Mouse (Mus musculus) G1E (cell line): Measurements from ENCODE around the gene Slc38a3. TPM values are rescaled to one million over a fixed set of nuclear protein-coding genes. Genes with fewer than 3 reads are reported as not detected.
"Not testable (repeated sequence)": the region's sequence is repeated elsewhere in the genome, so short reads cannot be mapped to it uniquely, and the experiment has no call there.

ENCODE experiments used
- ATAC-seq: 2 replicates; pipeline ENCODE4 v1.8.0; 2016; ENCODE audit warnings: mild to moderate bottlenecking; ENCODE audit not compliant: insufficient number of reproducible peaks, poor library complexity, low FRiP score, severe bottlenecking; ENCODE audit errors: extremely low read depth
- DNase-seq: peaks from one replicate; pipeline ENCODE4 v3.0.0; 2012; ENCODE audit warnings: low spot score
- H3K27me3 ChIP-seq: 2 replicates; pipeline ENCODE4 v1.6.1; 2012; ENCODE audit warnings: mild to moderate bottlenecking, low read length, inconsistent platforms; ENCODE audit not compliant: insufficient read depth
- H3K36me3 ChIP-seq: replicated peaks from 2 replicates; pipeline ENCODE3; 2012; ENCODE audit warnings: mild to moderate bottlenecking, inconsistent platforms
- H3K4me1 ChIP-seq: 2 replicates; pipeline ENCODE4 v1.6.1; 2012; ENCODE audit warnings: low read depth, low read length, inconsistent platforms, mixed read lengths; ENCODE audit not compliant: insufficient read depth
- H3K4me3 ChIP-seq: 2 replicates; pipeline ENCODE4 v1.5.1; 2012; ENCODE audit warnings: low read depth, mild to moderate bottlenecking, inconsistent platforms, low read length, moderate library complexity, mixed read lengths
- H3K9me3 ChIP-seq: replicated peaks from 2 replicates; pipeline ENCODE4 v1.6.1; 2012; ENCODE audit warnings: inconsistent platforms
- CTCF ChIP-seq: IDR thresholded peaks from 2 replicates; pipeline ENCODE4 v1.5.1; 2012; ENCODE audit warnings: low read depth, low read length, inconsistent platforms, mixed read lengths
- GATA1 ChIP-seq: IDR thresholded peaks from 2 replicates; pipeline ENCODE4 v1.6.1; 2012; ENCODE audit warnings: borderline replicate concordance, low read length, inconsistent platforms, mixed read lengths
- GATA2 ChIP-seq: IDR thresholded peaks from 2 replicates; pipeline ENCODE4 v1.6.1; 2012; ENCODE audit warnings: low read depth, low read length, inconsistent platforms, borderline replicate concordance
- POLR2AphosphoS5 ChIP-seq: IDR thresholded peaks from 2 replicates; pipeline ENCODE4 v1.6.1; 2012; ENCODE audit warnings: low read depth, low read length, inconsistent platforms; ENCODE audit not compliant: insufficient replicate concordance
- TAL1 ChIP-seq: conservative IDR thresholded peaks from 2 replicates; pipeline ENCODE4 v1.6.1; 2012; ENCODE audit warnings: low read depth, low read length, inconsistent platforms, mixed read lengths
- polyA plus RNA-seq: library from polyadenylated mRNA; stranded (reverse); fragments of >175 nt; gene quantifications from 2 replicates; pipeline ENCODE4 v1.2.3, GENCODE M21; 2012
- total RNA-seq, 2 experiments: library from RNA; stranded (forward) in 1 of 2; stranded (reverse) in 1 of 2; fragments of 200-1000 nt in 1 of 2; fragments of >200 nt in 1 of 2; fragmentation: Nextera tagmentation in 1 of 2; gene quantifications; 2 replicates each; pipeline ENCODE4 v1.2.3; 2014 to 2017

Slc38a3 gene
- total and polyA plus RNA-seq, 3 experiments, result 0.11 TPM; not detected in 2

DNA sequence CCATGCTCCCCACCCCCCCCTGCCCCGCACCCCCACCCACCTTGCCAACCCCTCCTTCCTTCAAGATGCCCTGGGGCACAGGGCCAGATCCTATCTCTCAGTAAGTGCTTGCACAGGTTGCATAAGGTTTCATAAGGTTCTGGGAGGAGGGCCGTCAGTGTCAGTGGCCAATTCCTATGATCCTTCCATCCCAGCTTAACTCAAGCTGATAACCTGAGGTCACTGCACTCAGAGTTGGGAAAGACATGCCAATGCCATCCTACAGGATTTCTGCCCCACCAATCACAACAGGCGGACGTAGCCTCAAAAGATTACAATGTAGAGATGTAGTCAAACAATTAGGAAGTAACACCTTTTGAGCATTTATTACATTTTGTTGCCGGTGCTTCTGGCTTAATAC is 19.1 kb upstream of the Slc38a3 start:
- Histone ChIP-seq H3K9me3 (no peaks in the 10 kb centered on the region), H3K4me3 (no peak overlapping the region), H3K27me3 (peaks cover 78% of the 10 kb centered on the region), H3K36me3 (no peaks in the 10 kb centered on the region), H3K4me1 (0 out of 2 replicates have a peak, but pooled peaks cover 3% of the 10 kb centered on the region)
- DNase-seq, result no peak
- TF ChIP-seq POLR2AphosphoS5 (no peak), GATA2 (no peak), TAL1 (no peak), CTCF (no peak), GATA1 (no peak)
- no peak for ATAC-seq

DNA sequence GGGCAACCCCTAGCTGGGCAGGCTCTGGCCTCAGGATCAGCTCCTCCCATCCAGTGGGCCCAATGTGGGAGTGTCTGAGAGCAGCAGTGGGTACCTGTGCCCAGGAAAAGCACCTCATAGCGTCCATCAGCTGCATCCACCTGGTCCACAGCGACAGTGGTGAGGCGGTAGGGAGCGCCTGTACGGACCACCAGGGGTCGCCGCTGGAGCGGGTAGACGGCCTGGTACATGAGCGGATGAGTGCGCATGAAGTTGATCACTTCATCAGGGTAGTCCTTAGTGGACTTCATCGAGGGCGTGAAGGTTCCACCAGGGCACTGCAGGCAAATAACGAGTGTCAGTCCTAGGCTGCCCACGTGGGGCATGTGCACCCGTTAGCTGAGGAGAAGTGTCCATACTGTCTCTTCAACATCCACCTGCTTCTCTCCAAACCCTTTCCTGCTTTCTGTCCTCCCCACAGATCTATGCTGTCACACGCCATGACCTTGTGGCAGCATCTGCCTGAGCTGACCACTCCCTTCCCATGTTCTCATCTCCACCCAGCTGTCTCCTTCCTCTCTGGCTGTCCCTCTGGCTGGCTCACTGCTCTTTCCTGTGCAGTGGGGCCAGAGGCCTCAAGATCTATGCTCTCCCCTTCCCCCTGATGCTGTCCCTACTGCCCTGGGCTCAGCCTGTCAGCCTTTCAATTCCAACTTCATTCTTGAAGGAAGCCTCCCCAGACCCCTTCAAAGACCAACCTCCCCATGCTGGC is 16.1 kb upstream of the Slc38a3 start:
- Histone ChIP-seq H3K27me3 (peaks cover 73% of the 10 kb centered on the region), H3K9me3 (no peaks in the 10 kb centered on the region), H3K4me3 (no peak overlapping the region), H3K36me3 (no peaks in the 10 kb centered on the region), H3K4me1 (no peaks in the 10 kb centered on the region; the same call in 1 of the 2 replicates)
- no peak for TF ChIP-seq CTCF
- TF ChIP-seq GATA1, result no peak
- TF ChIP-seq GATA2, result no peak
- no peak for TF ChIP-seq POLR2AphosphoS5
- no peak for TF ChIP-seq TAL1
- ATAC-seq, result no peak
- DNase-seq, result no peak

- ATAC-seq (no peak), DNase-seq (no peak)
- H3K36me3 ChIP-seq, result no peaks in the 10 kb centered on the region
- peaks cover 62% of the 10 kb centered on the region for H3K27me3 ChIP-seq
- peaks cover 5% of the 10 kb centered on the region for H3K4me1 ChIP-seq
- no peak for TF ChIP-seq GATA1
- no peak for TF ChIP-seq CTCF
- TF ChIP-seq GATA2, result no peak
- no peak for TF ChIP-seq TAL1
- TF ChIP-seq POLR2AphosphoS5, result no peak
- no peak overlapping the region for H3K4me3 ChIP-seq
- no peaks in the 10 kb centered on the region for H3K9me3 ChIP-seq
Measured at GRCm38 (mm10) chr9:107682405-107682804, 13.1 kb upstream of the Slc38a3 start.

GRCm38 (mm10) chr9:107679501-107679900 is 10.2 kb upstream of the Slc38a3 start, which contains the start of gene Gnat1:
Gene Gnat1 (minus strand): TSS chr9:107679712.
- Histone ChIP-seq H3K27me3 (peaks cover 72% of the 10 kb centered on the region), H3K9me3 (no peaks in the 10 kb centered on the region), H3K4me3 (no peak within 1 kb of the TSS), H3K4me1 (peaks cover 19% of the 10 kb centered on the region), H3K36me3 (no peaks in the 10 kb centered on the region)
- ATAC-seq (no peak), DNase-seq (no peak)
- no peak for TF ChIP-seq TAL1
- no peak for TF ChIP-seq POLR2AphosphoS5
- no peak for TF ChIP-seq CTCF
- TF ChIP-seq GATA1, result no peak
- TF ChIP-seq GATA2, result no peak

- no peak for ATAC-seq
- TF ChIP-seq CTCF, result no peak
- TF ChIP-seq POLR2AphosphoS5, result no peak
- no peak for TF ChIP-seq GATA1
- TF ChIP-seq GATA2, result no peak
- no peak for TF ChIP-seq TAL1
- no peaks in the 10 kb centered on the region for H3K36me3 ChIP-seq
- H3K4me1 ChIP-seq, result peaks cover 19% of the 10 kb centered on the region
- H3K27me3 ChIP-seq, result peaks cover 72% of the 10 kb centered on the region
- no peak for DNase-seq
- no peaks in the 10 kb centered on the region for H3K9me3 ChIP-seq
- no peak overlapping the region for H3K4me3 ChIP-seq
Measured at GRCm38 (mm10) chr9:107678861-107679260, 9.5 kb upstream of the Slc38a3 start.

DNA sequence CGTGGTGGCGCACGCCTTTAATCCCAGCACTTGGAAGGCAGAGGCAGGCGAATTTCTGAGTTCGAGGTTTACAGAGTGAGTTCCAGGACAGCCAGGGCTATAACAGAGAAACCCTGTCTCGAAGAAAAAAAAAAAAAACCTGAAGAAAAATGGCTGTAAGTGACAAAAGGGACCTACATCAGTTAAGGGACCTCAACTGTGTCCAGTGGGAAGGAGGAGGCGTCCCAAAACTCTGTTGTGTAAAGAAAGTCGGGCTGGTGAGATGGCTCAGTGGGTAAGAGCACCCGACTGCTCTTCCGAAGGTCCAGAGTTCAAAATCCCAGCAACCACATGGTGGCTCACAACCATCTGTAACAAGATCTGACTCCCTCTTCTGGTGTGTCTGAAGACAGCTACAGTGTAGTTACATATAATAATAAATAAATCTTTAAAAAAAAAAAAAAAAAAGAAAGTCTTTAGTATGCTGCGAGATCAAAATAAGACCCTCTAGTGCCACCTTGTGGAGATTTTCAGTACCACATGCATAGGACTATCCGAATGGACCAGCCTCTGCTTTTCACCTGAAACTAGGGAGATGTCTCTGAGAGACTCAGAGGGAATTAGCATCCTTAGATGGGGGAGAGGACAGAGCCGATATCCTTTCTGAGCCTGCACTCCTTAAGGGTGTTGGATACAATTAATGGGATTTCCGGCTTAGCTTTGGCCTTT is 8.6 kb upstream of the Slc38a3 start:
- not testable (repeated sequence) for H3K4me3 ChIP-seq, H3K9me3 ChIP-seq, H3K36me3 ChIP-seq, ATAC-seq
- peaks cover 72% of the 10 kb centered on the region for H3K27me3 ChIP-seq
- peak; percentile 46 for DNase-seq
- peaks cover 19% of the 10 kb centered on the region for H3K4me1 ChIP-seq
- peak; percentile 54 for TF ChIP-seq CTCF
